Mouse (Mus musculus) CH12.LX (cell line): Measurements from ENCODE around the gene Net1. TPM values are rescaled to one million over a fixed set of nuclear protein-coding genes. Genes with fewer than 3 reads are reported as not detected.

ENCODE experiments used
- DNase-seq: peaks from one replicate; pipeline ENCODE4 v3.0.0-alpha.2; 2013; ENCODE audit errors: extremely low read depth
- H3K27ac ChIP-seq: 2 replicates; pipeline ENCODE4 v1.5.1; 2012; ENCODE audit warnings: low read depth, mild to moderate bottlenecking, control low read depth, moderate library complexity; ENCODE audit not compliant: insufficient read depth
- H3K27me3 ChIP-seq: replicated peaks from 2 replicates; pipeline ENCODE3; 2012; ENCODE audit warnings: inconsistent platforms
- H3K36me3 ChIP-seq, 2 experiments: replicated peaks in 1 of 2; 2 replicates each; pipeline versions ENCODE3 to v1.6.1; 2012; ENCODE audit warnings: inconsistent platforms in 1 of 2, low read length in 1 of 2, mild to moderate bottlenecking in 1 of 2, mixed read lengths in 1 of 2, moderate library complexity in 1 of 2; ENCODE audit not compliant: control insufficient read depth in 1 of 2, insufficient read depth in 1 of 2
- H3K4me1 ChIP-seq, 2 experiments: 2 replicates each; pipeline ENCODE4 v1.6.1; 2012; ENCODE audit warnings: inconsistent platforms in 1 of 2, moderate library complexity in 1 of 2; ENCODE audit not compliant: insufficient read depth in 2 of 2, control insufficient read depth in 1 of 2
- H3K4me2 ChIP-seq: 2 replicates; pipeline ENCODE4 v1.6.1; 2012; ENCODE audit warnings: low read depth, mild to moderate bottlenecking, control low read depth; ENCODE audit not compliant: poor library complexity, insufficient read depth, severe bottlenecking
- H3K4me3 ChIP-seq, 3 experiments: fragments of 150-350 bp in 1 of 3; sonication (generic) in 1 of 3; replicated peaks in 1 of 3; 2 replicates each; pipeline versions ENCODE3 to v1.5.1; 2011 to 2012; ENCODE audit warnings: low read depth in 2 of 3, low read length in 2 of 3, mild to moderate bottlenecking in 2 of 3, moderate library complexity in 2 of 3, control low read depth in 1 of 3, improper control_type of control experiment in 1 of 3, inconsistent platforms in 1 of 3, mixed read lengths in 1 of 3; ENCODE audit not compliant: poor library complexity in 1 of 3
- H3K79me2 ChIP-seq: replicated peaks from 2 replicates; pipeline ENCODE4 v1.6.1; 2012; ENCODE audit warnings: mild to moderate bottlenecking, moderate library complexity; ENCODE audit not compliant: control insufficient read depth, poor library complexity, insufficient read depth, severe bottlenecking; ENCODE audit errors: extremely low read depth
- H3K9ac ChIP-seq: 2 replicates; pipeline ENCODE4 v1.6.1; 2012; ENCODE audit warnings: low read depth, mild to moderate bottlenecking, control low read depth, moderate library complexity; ENCODE audit not compliant: insufficient read depth
- H3K9me3 ChIP-seq: replicated peaks from 2 replicates; pipeline ENCODE3; 2012; ENCODE audit warnings: low read length, inconsistent platforms, mixed read lengths
- BHLHE40 ChIP-seq: IDR thresholded peaks from 2 replicates; pipeline ENCODE4 v1.6.1; 2011; ENCODE audit warnings: mild to moderate bottlenecking, low read depth, low read length, improper control_type of control experiment
- CHD1 ChIP-seq: IDR thresholded peaks from 2 replicates; pipeline ENCODE4 v1.6.1; 2012; ENCODE audit warnings: low read depth, low read length, improper control_type of control experiment, inconsistent platforms
- CHD2 ChIP-seq: IDR thresholded peaks from 2 replicates; pipeline ENCODE4 v1.6.1; 2011; ENCODE audit warnings: low read length, improper control_type of control experiment
- E2F4 ChIP-seq: IDR thresholded peaks from 2 replicates; pipeline ENCODE4 v1.6.1; 2011; ENCODE audit warnings: low read depth, low read length, improper control_type of control experiment; ENCODE audit not compliant: insufficient replicate concordance
- EP300 ChIP-seq: IDR thresholded peaks from 2 replicates; pipeline ENCODE4 v1.6.1; 2011; ENCODE audit warnings: low read length, improper control_type of control experiment
- ETS1 ChIP-seq: conservative IDR thresholded peaks from 2 replicates; pipeline ENCODE4 v1.6.1; 2012; ENCODE audit warnings: low read depth, mild to moderate bottlenecking, inconsistent platforms, low read length, improper control_type of control experiment, moderate library complexity
- IRF4 ChIP-seq: IDR thresholded peaks from 2 replicates; pipeline ENCODE4 v1.6.1; 2014; ENCODE audit warnings: low read depth, mild to moderate bottlenecking, inconsistent platforms, low read length, improper control_type of control experiment
- JUND ChIP-seq: conservative IDR thresholded peaks from 2 replicates; pipeline ENCODE4 v1.6.1; 2011; ENCODE audit warnings: low read depth, low read length, improper control_type of control experiment
- KAT2A ChIP-seq: IDR thresholded peaks from 2 replicates; pipeline ENCODE4 v1.6.1; 2012; ENCODE audit warnings: low read length, improper control_type of control experiment, inconsistent platforms; ENCODE audit not compliant: insufficient replicate concordance
- MAFK ChIP-seq: IDR thresholded peaks from 2 replicates; pipeline ENCODE4 v1.6.1; 2011; ENCODE audit warnings: low read length, improper control_type of control experiment; ENCODE audit not compliant: insufficient replicate concordance
- MXI1 ChIP-seq: IDR thresholded peaks from 2 replicates; pipeline ENCODE4 v1.6.1; 2011; ENCODE audit warnings: mild to moderate bottlenecking, low read depth, low read length, improper control_type of control experiment
- PAX5 ChIP-seq: IDR thresholded peaks from 2 replicates; pipeline ENCODE4 v1.6.1; 2012; ENCODE audit warnings: low read length, inconsistent platforms, mixed read lengths
- POLR2A ChIP-seq: IDR thresholded peaks from 2 replicates; pipeline ENCODE4 v1.6.1; 2011; ENCODE audit warnings: low read depth, mild to moderate bottlenecking, improper control_type of control experiment, low read length
- RAD21 ChIP-seq: IDR thresholded peaks from 2 replicates; pipeline ENCODE4 v1.6.1; 2011; ENCODE audit warnings: low read depth, mild to moderate bottlenecking, low read length, improper control_type of control experiment, moderate library complexity
- RCOR1 ChIP-seq: conservative IDR thresholded peaks from 2 replicates; pipeline ENCODE4 v1.6.1; 2012; ENCODE audit warnings: low read depth, mild to moderate bottlenecking, inconsistent platforms, low read length, improper control_type of control experiment
- TBP ChIP-seq: conservative IDR thresholded peaks from 2 replicates; pipeline ENCODE4 v1.6.1; 2011; ENCODE audit warnings: low read depth, low read length, improper control_type of control experiment
- TCF12 ChIP-seq: IDR thresholded peaks from 2 replicates; pipeline ENCODE4 v1.6.1; 2014; ENCODE audit warnings: low read depth, mild to moderate bottlenecking, inconsistent platforms, low read length, improper control_type of control experiment
- USF1 ChIP-seq: IDR thresholded peaks from 2 replicates; pipeline ENCODE4 v1.6.1; 2014; ENCODE audit warnings: low read depth, mild to moderate bottlenecking, inconsistent platforms, low read length, improper control_type of control experiment
- ZC3H11A ChIP-seq: IDR thresholded peaks from 2 replicates; pipeline ENCODE4 v1.6.1; 2012; ENCODE audit warnings: low read depth, mild to moderate bottlenecking, inconsistent platforms, low read length, improper control_type of control experiment
- ZKSCAN1 ChIP-seq: IDR thresholded peaks from 2 replicates; pipeline ENCODE4 v1.6.1; 2012; ENCODE audit warnings: low read depth, inconsistent platforms, low read length, improper control_type of control experiment, borderline replicate concordance
- dilution Hi-C: fragments of 300-500 bp; cut with MboI; formaldehyde crosslinking; loops from 2 replicates; pipeline ENCODE4 v1.14.3; 2020; ENCODE audit warnings: low sequenced_read_pairs; ENCODE audit not compliant: extremely low pct_unique_long_range_greater_than_20kb, extremely low pct_ligation_motif_present
- in situ Hi-C: fragments of 300-500 bp; cut with MboI; formaldehyde crosslinking; loops from 3 replicates; pipeline ENCODE4 v1.14.3; 2019; ENCODE audit warnings: low sequenced_read_pairs, low pct_ligation_motif_present, low pct_unique_long_range_greater_than_20kb, mixed read lengths
- polyA plus RNA-seq: library from polyadenylated mRNA; unstranded; fragments of >175 nt; gene quantifications from 2 replicates; pipeline ENCODE4 v1.2.1, GENCODE M21; 2012; ENCODE audit warnings: low read depth; ENCODE audit not compliant: insufficient read length
- total RNA-seq, 2 experiments: library from RNA; depleted of rRNA; stranded (reverse); fragments of 300-350 nt in 1 of 2; fragments of >200 nt in 1 of 2; gene quantifications; 2 replicates each; pipeline ENCODE4 v1.2.3; 2012 to 2014

The Net1 gene
- total and polyA plus RNA-seq, 3 experiments: 15.7 to 46.4 (median 22.7) TPM

GRCm38 (mm10) chr13:3908262-3908661 lies 9.8 kb downstream of the Net1 start:
- DNase-seq: no peak
- no peaks in the 10 kb centered on the region for H3K27me3 ChIP-seq
- dilution Hi-C loops (no loop called here), in situ Hi-C loops (loop anchor here (25.0 kb wide), 1 partner anchor 496 kb away; no protein-coding TSS in a partner anchor)
- H3K79me2 ChIP-seq: no peaks in the 10 kb centered on the region; the same call in 1 of the 2 replicates
- H3K36me3 ChIP-seq: peaks cover 3 to 26% of the 10 kb centered on the region in 2 experiments
- no peak overlapping the region for H3K9ac ChIP-seq
- H3K27ac ChIP-seq: no peak overlapping the region
- H3K4me1 ChIP-seq: peaks cover 2 to 33% of the 10 kb centered on the region in 2 experiments
- TF ChIP-seq E2F4 (no peak), JUND (no peak), USF1 (no peak), TBP (no peak), PAX5 (no peak), KAT2A (no peak), RCOR1 (no peak), ETS1 (no peak), CHD2 (no peak), CHD1 (no peak), RAD21 (no peak), POLR2A (no peak), ZC3H11A (no peak), MAFK (no peak)
- no peaks in the 10 kb centered on the region for H3K9me3 ChIP-seq
- no peak overlapping the region for H3K4me3 ChIP-seq
- no peak overlapping the region for H3K4me2 ChIP-seq

GRCm38 (mm10) chr13:3907151-3907696 lies 10.8 kb downstream of the Net1 start:
- Histone ChIP-seq H3K4me3 (no peak overlapping the region), H3K27ac (no peak overlapping the region), H3K4me2 (no peak overlapping the region), H3K27me3 (no peaks in the 10 kb centered on the region), H3K9me3 (no peaks in the 10 kb centered on the region), H3K4me1 (peaks cover 2 to 33% of the 10 kb centered on the region in 2 experiments), H3K79me2 (no peaks in the 10 kb centered on the region), H3K36me3 (peaks cover 3 to 28% of the 10 kb centered on the region in 2 experiments), H3K9ac (no peak overlapping the region)
- DNase-seq: no peak
- no peak for TF ChIP-seq ETS1
- TF ChIP-seq EP300: no peak
- TF ChIP-seq BHLHE40: no peak
- no peak for TF ChIP-seq CHD2
- TF ChIP-seq PAX5: no peak
- TF ChIP-seq IRF4: no peak
- no peak for TF ChIP-seq ZKSCAN1
- no peak for TF ChIP-seq TCF12
- TF ChIP-seq MXI1: no peak
- dilution Hi-C loops (no loop called here), in situ Hi-C loops (loop anchor here (25.0 kb wide), 1 partner anchor 495 kb away; no protein-coding TSS in a partner anchor)
